Mouse (Mus musculus): ENCODE measurements around the gene Zfp410. TPM values are rescaled to one million over a fixed set of nuclear protein-coding genes. Genes with fewer than 3 reads are reported as not detected.

The Zfp410 gene
- total and polyA plus RNA-seq, 2 experiments from 2014 or later: 48.7 to 88.7 TPM

DNA sequence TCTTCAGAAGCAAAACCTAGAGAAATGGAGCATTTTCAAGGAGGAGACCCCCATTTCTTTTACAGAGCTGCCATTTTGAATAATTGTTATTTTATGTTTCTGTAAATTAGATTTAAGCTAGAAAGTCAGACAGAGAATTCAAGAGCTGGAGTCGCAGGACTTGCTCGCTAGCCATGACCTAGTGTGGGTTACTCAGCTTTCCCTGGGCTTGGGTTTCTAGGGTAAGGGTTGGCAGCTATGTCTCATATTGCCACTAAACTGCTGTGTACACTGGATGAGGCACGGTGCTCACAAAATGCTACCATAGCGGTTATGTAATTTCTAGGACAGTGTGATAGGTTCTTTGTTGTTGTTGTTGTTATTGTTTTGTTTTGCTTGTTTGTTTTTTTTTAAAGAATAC lies 76.0 kb downstream of the Zfp410 start:
- H3K4me1 ChIP-seq (ENCODE audit: insufficient read depth): no peaks in the 10 kb centered on the region
- no peak overlapping the region for H3K27ac ChIP-seq (ENCODE audit: low read depth, low read length)
- no peak overlapping the region for H3K4me3 ChIP-seq (ENCODE audit: low read depth, low read length)
- DNase-seq: no peak
- no peaks in the 10 kb centered on the region for H3K27me3 ChIP-seq (ENCODE audit: insufficient read depth, low read length)
- H3K9ac ChIP-seq: no peak overlapping the region
- ATAC-seq: no peak
- no peak overlapping the region for H3K4me2 ChIP-seq (ENCODE audit: low read depth)
- no peaks in the 10 kb centered on the region for H3K9me3 ChIP-seq (ENCODE audit: low read length)
- H3K36me3 ChIP-seq (ENCODE audit: insufficient read depth): no peaks in the 10 kb centered on the region; the same call in 1 of the 2 replicates
- no peak for TF ChIP-seq CTCF (IDR thresholded peaks at IDR 0.05; ENCODE audit: low read depth)
- 99% methylated on average over 4 of the region's 4 CpGs for WGBS

Other genes with a start within 250 kb of the Zfp410 start
- 1.5 and 2.3 TPM in 2 replicates for gene Acot5, start 247.5 kb upstream of the Zfp410 start, total RNA-seq (2014; rRNA removed)
- gene Acot5, start 247.5 kb upstream of the Zfp410 start, polyA plus RNA-seq (2015; fragmentation: Nextera tagmentation; extraction: Ambion mirVana): 0.93 and 1.3 TPM in 2 replicates
- 4.0 and 5.1 TPM in 2 replicates for gene Acot6, start 216.2 kb upstream of the Zfp410 start, total RNA-seq (2014; rRNA removed)
- gene Acot6, start 216.2 kb upstream of the Zfp410 start, polyA plus RNA-seq (2015; fragmentation: Nextera tagmentation; extraction: Ambion mirVana): 1.3 TPM in 2 replicates
- 14.2 and 20.3 TPM in 2 replicates for gene Dnal1, start 202.5 kb upstream of the Zfp410 start, total RNA-seq (2014; rRNA removed)
- gene Dnal1, start 202.5 kb upstream of the Zfp410 start, polyA plus RNA-seq (2015; fragmentation: Nextera tagmentation; extraction: Ambion mirVana): 7.5 and 13.5 TPM in 2 replicates
- gene Pnma1, start 168.4 kb upstream of the Zfp410 start, total RNA-seq (2014; rRNA removed): 13.9 and 14.2 TPM in 2 replicates
- 9.3 and 12.0 TPM in 2 replicates for gene Pnma1, start 168.4 kb upstream of the Zfp410 start, polyA plus RNA-seq (2015; fragmentation: Nextera tagmentation; extraction: Ambion mirVana)
- 7.0 and 7.9 TPM in 2 replicates for gene Elmsan1, start 98.0 kb upstream of the Zfp410 start, total RNA-seq (2014; rRNA removed)
- gene Elmsan1, start 98.0 kb upstream of the Zfp410 start, polyA plus RNA-seq (2015; fragmentation: Nextera tagmentation; extraction: Ambion mirVana): 2.2 and 2.5 TPM in 2 replicates
- gene Ptgr2, start 31.6 kb upstream of the Zfp410 start, total RNA-seq (2014; rRNA removed): 14.5 and 18.7 TPM in 2 replicates
- 11.0 and 17.3 TPM in 2 replicates for gene Ptgr2, start 31.6 kb upstream of the Zfp410 start, polyA plus RNA-seq (2015; fragmentation: Nextera tagmentation; extraction: Ambion mirVana)
- gene Coq6, start 44.8 kb downstream of the Zfp410 start, total RNA-seq (2014; rRNA removed): 62.0 and 83.1 TPM in 2 replicates
- 39.7 and 40.4 TPM in 2 replicates for gene Coq6, start 44.8 kb downstream of the Zfp410 start, polyA plus RNA-seq (2015; fragmentation: Nextera tagmentation; extraction: Ambion mirVana)
- 9.7 and 9.9 TPM in 2 replicates for gene Fam161b, start 45.0 kb downstream of the Zfp410 start, total RNA-seq (2014; rRNA removed)
- gene Fam161b, start 45.0 kb downstream of the Zfp410 start, polyA plus RNA-seq (2015; fragmentation: Nextera tagmentation; extraction: Ambion mirVana): 6.6 and 9.2 TPM in 2 replicates
- 12.5 and 14.0 TPM in 2 replicates for gene Entpd5, start 92.2 kb downstream of the Zfp410 start, total RNA-seq (2014; rRNA removed)
- 9.5 and 12.4 TPM in 2 replicates for gene Entpd5, start 92.2 kb downstream of the Zfp410 start, polyA plus RNA-seq (2015; fragmentation: Nextera tagmentation; extraction: Ambion mirVana)
- 3.0 and 4.0 TPM in 2 replicates for gene Bbof1, start 92.2 kb downstream of the Zfp410 start, total RNA-seq (2014; rRNA removed)
- gene Bbof1, start 92.2 kb downstream of the Zfp410 start, polyA plus RNA-seq (2015; fragmentation: Nextera tagmentation; extraction: Ambion mirVana): 2.3 and 3.0 TPM in 2 replicates
- 15.5 and 16.5 TPM in 2 replicates for gene Rnf113a2, start 100.3 kb downstream of the Zfp410 start, total RNA-seq (2014; rRNA removed)
- gene Rnf113a2, start 100.3 kb downstream of the Zfp410 start, polyA plus RNA-seq (2015; fragmentation: Nextera tagmentation; extraction: Ambion mirVana): 20.3 and 20.4 TPM in 2 replicates
- 29.8 and 35.9 TPM in 2 replicates for gene Aldh6a1, start 134.2 kb downstream of the Zfp410 start, total RNA-seq (2014; rRNA removed)
- 28.8 and 33.9 TPM in 2 replicates for gene Aldh6a1, start 134.2 kb downstream of the Zfp410 start, polyA plus RNA-seq (2015; fragmentation: Nextera tagmentation; extraction: Ambion mirVana)
- 18.2 and 22.1 TPM in 2 replicates for gene Lin52, start 134.6 kb downstream of the Zfp410 start, total RNA-seq (2014; rRNA removed)
- gene Lin52, start 134.6 kb downstream of the Zfp410 start, polyA plus RNA-seq (2015; fragmentation: Nextera tagmentation; extraction: Ambion mirVana): 18.1 and 23.6 TPM in 2 replicates